Mouse (Mus musculus) MEL (cell line): Measurements from ENCODE around the gene Cryba2.
A peak's percentile ranks its signal among the peaks of the same experiment; 100 is the strongest.

Experiments
- CHD2 ChIP-seq: IDR thresholded peaks from 2 replicates; pipeline ENCODE4 v1.6.1; 2011; ENCODE audit warnings: low read length, improper control_type of control experiment
- CTCF ChIP-seq, 3 experiments: IDR thresholded peaks in 2 of 3; conservative IDR thresholded peaks in 1 of 3; 2 replicates each; pipeline ENCODE4 v1.5.1; 2011 to 2012; ENCODE audit warnings: low read length in 3 of 3, low read depth in 2 of 3, mild to moderate bottlenecking in 2 of 3, improper control_type of control experiment in 1 of 3, inconsistent platforms in 1 of 3, mixed read lengths in 1 of 3, moderate library complexity in 1 of 3; ENCODE audit not compliant: control insufficient read depth in 1 of 3, insufficient read depth in 1 of 3, poor library complexity in 1 of 3, severe bottlenecking in 1 of 3
- EP300 ChIP-seq, 2 experiments: IDR thresholded peaks; 2 replicates each; pipeline ENCODE4 v1.6.1; 2011; ENCODE audit warnings: improper control_type of control experiment in 2 of 2, low read length in 2 of 2, low read depth in 1 of 2, mild to moderate bottlenecking in 1 of 2
- GATA1 ChIP-seq: IDR thresholded peaks from 2 replicates; pipeline ENCODE4 v1.6.1; 2011; ENCODE audit warnings: low read depth, low read length, improper control_type of control experiment
- MAX ChIP-seq: IDR thresholded peaks from 2 replicates; pipeline ENCODE4 v1.6.1; 2011; ENCODE audit warnings: low read length, improper control_type of control experiment
- MEF2A ChIP-seq: IDR thresholded peaks from 2 replicates; pipeline ENCODE4 v1.6.1; 2014; ENCODE audit warnings: low read depth, mild to moderate bottlenecking, inconsistent platforms, low read length, improper control_type of control experiment; ENCODE audit not compliant: poor library complexity, insufficient replicate concordance, severe bottlenecking; ENCODE audit errors: extremely low read depth
- MXI1 ChIP-seq: IDR thresholded peaks from 2 replicates; pipeline ENCODE4 v1.6.1; 2011; ENCODE audit warnings: mild to moderate bottlenecking, low read depth, low read length, improper control_type of control experiment
- NELFE ChIP-seq: IDR thresholded peaks from 2 replicates; pipeline ENCODE4 v1.6.1; 2011; ENCODE audit warnings: low read depth, low read length, improper control_type of control experiment
- POLR2A ChIP-seq, 2 experiments: IDR thresholded peaks; 2 replicates each; pipeline ENCODE4 v1.6.1; 2011 to 2012; ENCODE audit warnings: low read length in 2 of 2, mild to moderate bottlenecking in 2 of 2, control low read depth in 1 of 2, improper control_type of control experiment in 1 of 2, low read depth in 1 of 2, moderate library complexity in 1 of 2; ENCODE audit not compliant: control insufficient read depth in 1 of 2, insufficient read depth in 1 of 2, poor library complexity in 1 of 2
- POLR2AphosphoS2 ChIP-seq: IDR thresholded peaks from 2 replicates; pipeline ENCODE4 v1.6.1; 2011; ENCODE audit warnings: low read length, improper control_type of control experiment
- POLR2AphosphoS5 ChIP-seq: IDR thresholded peaks from 2 replicates; pipeline ENCODE4 v1.6.1; 2012; ENCODE audit warnings: low read depth, borderline replicate concordance, mild to moderate bottlenecking, inconsistent platforms, low read length, moderate library complexity, mixed read lengths
- TAL1 ChIP-seq: IDR thresholded peaks from 2 replicates; pipeline ENCODE4 v1.6.1; 2012; ENCODE audit warnings: mild to moderate bottlenecking, inconsistent platforms, low read length, moderate library complexity, mixed read lengths

- TF ChIP-seq MAX (no peak), MEF2A (no peak), CTCF (IDR thresholded peaks at IDR 0.05 in 2 of 3, conservative IDR thresholded peaks at IDR 0.05 in 1 of 3; ENCODE audit: control insufficient read depth in 1 of 3, insufficient read depth in 1 of 3, low read depth in 2 of 3, low read length in 3 of 3, poor library complexity in 1 of 3, severe bottlenecking in 1 of 3) (peak; percentile 69 to 89 (median 83)), EP300 (IDR thresholded peaks at IDR 0.05; ENCODE audit: low read depth in 1 of 2, low read length in 2 of 2) (no peak), POLR2AphosphoS5 (no peak), TAL1 (no peak), POLR2AphosphoS2 (no peak), NELFE (no peak), GATA1 (no peak), POLR2A (IDR thresholded peaks at IDR 0.05; ENCODE audit: control insufficient read depth in 1 of 2, insufficient read depth in 1 of 2, low read depth in 1 of 2, low read length in 2 of 2, poor library complexity in 1 of 2) (no peak), CHD2 (no peak), MXI1 (no peak)
These were observed 33.8 kb upstream of the Cryba2 start for GRCm38 (mm10) chr1:74926721-74927120.
